Mouse (Mus musculus) thymus, adult 2 months (tissue): Measurements from ENCODE around the gene Tmem221.

Source experiments
- CTCF ChIP-seq: fragments of 200-500 bp; IDR thresholded peaks from 2 replicates; pipeline ENCODE4 v1.5.1; 2012; ENCODE audit warnings: mild to moderate bottlenecking, control low read depth, low read length, moderate library complexity, borderline replicate concordance; ENCODE audit not compliant: control insufficient read depth, poor library complexity, insufficient read depth; ENCODE audit errors: extremely low read depth
- POLR2A ChIP-seq: fragments of 200-500 bp; IDR thresholded peaks from 2 replicates; pipeline ENCODE4 v1.6.1; 2012; ENCODE audit warnings: mild to moderate bottlenecking, low read length, control low read depth, moderate library complexity; ENCODE audit not compliant: control insufficient read depth, poor library complexity, insufficient read depth; ENCODE audit errors: extremely low read depth

DNA sequence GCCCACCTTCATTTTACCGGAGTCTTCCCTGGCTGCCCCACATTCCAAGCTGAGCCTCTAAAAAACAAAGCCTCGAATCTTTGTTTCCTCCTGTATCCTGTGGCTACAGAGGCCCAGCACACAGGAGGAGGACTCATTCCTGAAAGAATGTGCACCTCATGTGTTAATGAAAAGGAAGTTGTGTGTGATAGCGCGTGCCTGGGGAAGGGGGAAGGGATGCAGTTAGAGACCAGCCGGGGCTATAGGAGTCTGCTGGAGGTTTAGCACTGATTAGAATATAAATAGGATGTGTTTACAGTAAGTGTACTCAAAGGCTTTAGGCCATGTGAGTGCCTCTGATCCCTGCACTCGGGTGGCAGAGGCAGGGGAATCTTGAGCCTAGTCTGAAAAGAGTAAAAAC, 32.4 kb downstream of the Tmem221 start:
- no peak for TF ChIP-seq CTCF
- TF ChIP-seq POLR2A: no peak
